Mouse (Mus musculus) CH12.LX (cell line): ENCODE measurements around the gene Adprhl2. TPM values are rescaled to one million over a fixed set of nuclear protein-coding genes. Genes with fewer than 3 reads are reported as not detected.

ENCODE experiments used
- DNase-seq: peaks from one replicate; pipeline ENCODE4 v3.0.0-alpha.2; 2013; ENCODE audit errors: extremely low read depth
- H3K27ac ChIP-seq: 2 replicates; pipeline ENCODE4 v1.5.1; 2012; ENCODE audit warnings: low read depth, mild to moderate bottlenecking, control low read depth, moderate library complexity; ENCODE audit not compliant: insufficient read depth
- H3K27me3 ChIP-seq: replicated peaks from 2 replicates; pipeline ENCODE3; 2012; ENCODE audit warnings: inconsistent platforms
- H3K36me3 ChIP-seq, 2 experiments: replicated peaks in 1 of 2; 2 replicates each; pipeline versions ENCODE3 to v1.6.1; 2012; ENCODE audit warnings: inconsistent platforms in 1 of 2, low read length in 1 of 2, mild to moderate bottlenecking in 1 of 2, mixed read lengths in 1 of 2, moderate library complexity in 1 of 2; ENCODE audit not compliant: control insufficient read depth in 1 of 2, insufficient read depth in 1 of 2
- H3K4me1 ChIP-seq, 2 experiments: 2 replicates each; pipeline ENCODE4 v1.6.1; 2012; ENCODE audit warnings: inconsistent platforms in 1 of 2, moderate library complexity in 1 of 2; ENCODE audit not compliant: insufficient read depth in 2 of 2, control insufficient read depth in 1 of 2
- H3K4me2 ChIP-seq: 2 replicates; pipeline ENCODE4 v1.6.1; 2012; ENCODE audit warnings: low read depth, mild to moderate bottlenecking, control low read depth; ENCODE audit not compliant: poor library complexity, insufficient read depth, severe bottlenecking
- H3K4me3 ChIP-seq, 3 experiments: fragments of 150-350 bp in 1 of 3; sonication (generic) in 1 of 3; replicated peaks in 1 of 3; 2 replicates each; pipeline versions ENCODE3 to v1.5.1; 2011 to 2012; ENCODE audit warnings: low read depth in 2 of 3, low read length in 2 of 3, mild to moderate bottlenecking in 2 of 3, moderate library complexity in 2 of 3, control low read depth in 1 of 3, improper control_type of control experiment in 1 of 3, inconsistent platforms in 1 of 3, mixed read lengths in 1 of 3; ENCODE audit not compliant: poor library complexity in 1 of 3
- H3K79me2 ChIP-seq: replicated peaks from 2 replicates; pipeline ENCODE4 v1.6.1; 2012; ENCODE audit warnings: mild to moderate bottlenecking, moderate library complexity; ENCODE audit not compliant: control insufficient read depth, poor library complexity, insufficient read depth, severe bottlenecking; ENCODE audit errors: extremely low read depth
- H3K9ac ChIP-seq: 2 replicates; pipeline ENCODE4 v1.6.1; 2012; ENCODE audit warnings: low read depth, mild to moderate bottlenecking, control low read depth, moderate library complexity; ENCODE audit not compliant: insufficient read depth
- H3K9me3 ChIP-seq: replicated peaks from 2 replicates; pipeline ENCODE3; 2012; ENCODE audit warnings: low read length, inconsistent platforms, mixed read lengths
- BHLHE40 ChIP-seq: IDR thresholded peaks from 2 replicates; pipeline ENCODE4 v1.6.1; 2011; ENCODE audit warnings: mild to moderate bottlenecking, low read depth, low read length, improper control_type of control experiment
- CHD1 ChIP-seq: IDR thresholded peaks from 2 replicates; pipeline ENCODE4 v1.6.1; 2012; ENCODE audit warnings: low read depth, low read length, improper control_type of control experiment, inconsistent platforms
- EP300 ChIP-seq: IDR thresholded peaks from 2 replicates; pipeline ENCODE4 v1.6.1; 2011; ENCODE audit warnings: low read length, improper control_type of control experiment
- ETS1 ChIP-seq: conservative IDR thresholded peaks from 2 replicates; pipeline ENCODE4 v1.6.1; 2012; ENCODE audit warnings: low read depth, mild to moderate bottlenecking, inconsistent platforms, low read length, improper control_type of control experiment, moderate library complexity
- GABPA ChIP-seq: IDR thresholded peaks from 2 replicates; pipeline ENCODE4 v1.6.1; 2012; ENCODE audit warnings: low read depth, low read length, improper control_type of control experiment, inconsistent platforms; ENCODE audit not compliant: insufficient replicate concordance
- JUN ChIP-seq: IDR thresholded peaks from 2 replicates; pipeline ENCODE4 v1.6.1; 2011; ENCODE audit warnings: low read depth, mild to moderate bottlenecking, low read length, improper control_type of control experiment, moderate library complexity; ENCODE audit not compliant: insufficient read depth
- JUND ChIP-seq: conservative IDR thresholded peaks from 2 replicates; pipeline ENCODE4 v1.6.1; 2011; ENCODE audit warnings: low read depth, low read length, improper control_type of control experiment
- KAT2A ChIP-seq: IDR thresholded peaks from 2 replicates; pipeline ENCODE4 v1.6.1; 2012; ENCODE audit warnings: low read length, improper control_type of control experiment, inconsistent platforms; ENCODE audit not compliant: insufficient replicate concordance
- MAZ ChIP-seq: IDR thresholded peaks from 2 replicates; pipeline ENCODE4 v1.6.1; 2012; ENCODE audit warnings: low read depth, mild to moderate bottlenecking, inconsistent platforms, low read length, improper control_type of control experiment, moderate library complexity
- MYC ChIP-seq: IDR thresholded peaks from 2 replicates; pipeline ENCODE4 v1.6.1; 2011; ENCODE audit warnings: low read depth, mild to moderate bottlenecking, improper control_type of control experiment, low read length
- NELFE ChIP-seq: IDR thresholded peaks from 2 replicates; pipeline ENCODE4 v1.6.1; 2011; ENCODE audit warnings: low read depth, low read length, improper control_type of control experiment
- NRF1 ChIP-seq: IDR thresholded peaks from 2 replicates; pipeline ENCODE4 v1.6.1; 2014; ENCODE audit warnings: low read depth, mild to moderate bottlenecking, inconsistent platforms, low read length, improper control_type of control experiment, moderate library complexity
- RCOR1 ChIP-seq: conservative IDR thresholded peaks from 2 replicates; pipeline ENCODE4 v1.6.1; 2012; ENCODE audit warnings: low read depth, mild to moderate bottlenecking, inconsistent platforms, low read length, improper control_type of control experiment
- SMC3 ChIP-seq: IDR thresholded peaks from 2 replicates; pipeline ENCODE4 v1.6.1; 2011; ENCODE audit warnings: low read depth, low read length, improper control_type of control experiment
- TBP ChIP-seq: conservative IDR thresholded peaks from 2 replicates; pipeline ENCODE4 v1.6.1; 2011; ENCODE audit warnings: low read depth, low read length, improper control_type of control experiment
- TCF12 ChIP-seq: IDR thresholded peaks from 2 replicates; pipeline ENCODE4 v1.6.1; 2014; ENCODE audit warnings: low read depth, mild to moderate bottlenecking, inconsistent platforms, low read length, improper control_type of control experiment
- USF1 ChIP-seq: IDR thresholded peaks from 2 replicates; pipeline ENCODE4 v1.6.1; 2014; ENCODE audit warnings: low read depth, mild to moderate bottlenecking, inconsistent platforms, low read length, improper control_type of control experiment
- ZMIZ1 ChIP-seq: IDR thresholded peaks from 2 replicates; pipeline ENCODE4 v1.6.1; 2012; ENCODE audit warnings: low read depth, mild to moderate bottlenecking, inconsistent platforms, low read length, improper control_type of control experiment
- dilution Hi-C: fragments of 300-500 bp; cut with MboI; formaldehyde crosslinking; loops from 2 replicates; pipeline ENCODE4 v1.14.3; 2020; ENCODE audit warnings: low sequenced_read_pairs; ENCODE audit not compliant: extremely low pct_unique_long_range_greater_than_20kb, extremely low pct_ligation_motif_present
- in situ Hi-C: fragments of 300-500 bp; cut with MboI; formaldehyde crosslinking; loops from 3 replicates; pipeline ENCODE4 v1.14.3; 2019; ENCODE audit warnings: low sequenced_read_pairs, low pct_ligation_motif_present, low pct_unique_long_range_greater_than_20kb, mixed read lengths
- polyA plus RNA-seq: library from polyadenylated mRNA; unstranded; fragments of >175 nt; gene quantifications from 2 replicates; pipeline ENCODE4 v1.2.1, GENCODE M21; 2012; ENCODE audit warnings: low read depth; ENCODE audit not compliant: insufficient read length
- total RNA-seq, 2 experiments: library from RNA; depleted of rRNA; stranded (reverse); fragments of 300-350 nt in 1 of 2; fragments of >200 nt in 1 of 2; gene quantifications; 2 replicates each; pipeline ENCODE4 v1.2.3; 2012 to 2014

Gene Adprhl2
- total and polyA plus RNA-seq, 3 experiments: 52.0 to 68.5 (median 59.7) TPM

- dilution Hi-C loops (no loop called here), in situ Hi-C loops (no loop called here)
- Histone ChIP-seq H3K79me2 (peaks cover 11% of the 10 kb centered on the region), H3K4me1 (peaks cover 4 to 14% of the 10 kb centered on the region in 2 experiments; a peak in 3 of 4 replicates), H3K27ac (no peak overlapping the region), H3K9me3 (no peaks in the 10 kb centered on the region), H3K36me3 (peaks cover 37 to 66% of the 10 kb centered on the region in 2 experiments), H3K9ac (no peak overlapping the region), H3K4me2 (no peak overlapping the region), H3K4me3 (no peak overlapping the region), H3K27me3 (no peaks in the 10 kb centered on the region)
- DNase-seq: no peak
- TF ChIP-seq ETS1 (no peak), NELFE (no peak), TCF12 (no peak)
Observed at GRCm38 (mm10) chr4:126315931-126316330, 5.6 kb downstream of the Adprhl2 start.

- no peak for TF ChIP-seq MAZ
- no peak for TF ChIP-seq RCOR1
- TF ChIP-seq NRF1: no peak
- Histone ChIP-seq H3K79me2 (no peaks in the 10 kb centered on the region), H3K36me3 (peaks cover 37 to 60% of the 10 kb centered on the region in 2 experiments), H3K9ac (no peak overlapping the region), H3K4me2 (no peak overlapping the region), H3K4me3 (no peak overlapping the region), H3K27ac (no peak overlapping the region), H3K4me1 (peaks cover 0 to 7% of the 10 kb centered on the region in 2 experiments; a peak in 3 of 4 replicates), H3K27me3 (no peaks in the 10 kb centered on the region), H3K9me3 (no peaks in the 10 kb centered on the region)
- in situ Hi-C loops: no loop called here
- dilution Hi-C loops: no loop called here
- no peak for DNase-seq
Observed at GRCm38 (mm10) chr4:126314393-126314792, 7.1 kb downstream of the Adprhl2 start.

- no peaks in the 10 kb centered on the region for H3K9me3 ChIP-seq
- in situ Hi-C loops (no loop called here), dilution Hi-C loops (no loop called here)
- H3K4me1 ChIP-seq: peaks cover 0 to 4% of the 10 kb centered on the region in 2 experiments; a peak in 3 of 4 replicates
- no peak overlapping the region for H3K4me3 ChIP-seq
- no peak overlapping the region for H3K9ac ChIP-seq
- H3K79me2 ChIP-seq: no peaks in the 10 kb centered on the region
- no peak overlapping the region for H3K4me2 ChIP-seq
- no peak overlapping the region for H3K27ac ChIP-seq
- no peak for DNase-seq
- H3K36me3 ChIP-seq: peaks cover 34 to 51% of the 10 kb centered on the region in 2 experiments
- TF ChIP-seq USF1: no peak
- no peak for TF ChIP-seq JUND
- TF ChIP-seq ZMIZ1: no peak
- no peak for TF ChIP-seq EP300
- TF ChIP-seq MYC: no peak
- no peak for TF ChIP-seq KAT2A
- no peak for TF ChIP-seq CHD1
- TF ChIP-seq TBP: no peak
- TF ChIP-seq SMC3: no peak
- TF ChIP-seq GABPA: no peak
- TF ChIP-seq JUN: no peak
- TF ChIP-seq BHLHE40: no peak
- no peaks in the 10 kb centered on the region for H3K27me3 ChIP-seq
Observed at GRCm38 (mm10) chr4:126313202-126313601, 8.3 kb downstream of the Adprhl2 start.
